Mouse (Mus musculus) gastrocnemius, adult 2 months (tissue): ENCODE measurements around the gene Alox12e. TPM values are rescaled to one million over a fixed set of nuclear protein-coding genes. Genes with fewer than 3 reads are reported as not detected.

Source experiments
- DNase-seq: peaks from one replicate; pipeline ENCODE4 v3.0.0; 2022
- H3K27ac ChIP-seq: fragments of 200-600 bp; 2 replicates; pipeline ENCODE4 v1.8.1; 2022; ENCODE audit warnings: mild to moderate bottlenecking
- H3K4me3 ChIP-seq: fragments of 200-600 bp; 2 replicates; pipeline ENCODE4 v1.8.1; 2022; ENCODE audit warnings: mild to moderate bottlenecking, moderate library complexity
- CTCF ChIP-seq: fragments of 200-600 bp; IDR thresholded peaks from 2 replicates; pipeline ENCODE4 v1.8.1; 2022; ENCODE audit warnings: antibody characterized with exemption, mild to moderate bottlenecking, moderate library complexity
- intact Hi-C: fragments of 180-260 bp; cut with DNase I; formaldehyde crosslinking; loops from one replicate; pipeline ENCODE4 v1.15.1; 2025
- total RNA-seq, 2 experiments: library from RNA; stranded (reverse); gene quantifications; 2 replicates each; pipeline ENCODE4 v1.2.3; 2021

The Alox12e gene
- total RNA-seq, 2 experiments from 2014 or later = not detected

- Histone ChIP-seq H3K27ac (no peak overlapping the region), H3K4me3 (no peak overlapping the region)
- peak; percentile 39 for DNase-seq
- intact Hi-C loops = loop anchor here (1.0 kb wide), 1 partner anchor 54 kb away; the partner anchor contains the start of gene Alox12
- TF ChIP-seq CTCF = peak; percentile 85
Observed at GRCm38 (mm10) chr11:70309341-70309740, 13.1 kb downstream of the Alox12e start.

- intact Hi-C loops = no loop called here
- peak; percentile 32 for TF ChIP-seq CTCF
- Histone ChIP-seq H3K4me3 (no peak overlapping the region), H3K27ac (no peak overlapping the region)
- DNase-seq = no peak
Observed at GRCm38 (mm10) chr11:70308296-70308695, 14.1 kb downstream of the Alox12e start.

DNA sequence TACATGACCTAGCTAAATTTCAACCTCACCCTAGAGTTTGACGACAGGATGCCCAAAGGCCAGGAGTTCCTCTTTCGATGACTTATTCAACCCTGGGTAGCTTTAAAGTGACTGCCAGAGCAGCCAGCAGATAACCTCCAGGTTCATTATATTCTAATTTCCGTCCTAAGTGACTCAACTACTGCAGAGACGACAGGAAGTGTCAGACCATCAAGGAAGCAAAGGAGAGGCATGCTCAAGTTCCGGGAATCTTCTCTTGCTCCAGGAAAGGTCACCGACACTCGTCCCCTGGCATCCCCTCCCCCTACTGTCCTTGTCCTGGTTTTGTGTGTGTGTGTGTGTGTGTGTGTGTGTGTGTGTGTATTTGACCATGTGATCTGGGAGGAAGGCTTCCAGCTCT is 16.3 kb downstream of the Alox12e start:
- TF ChIP-seq CTCF = no peak
- Histone ChIP-seq H3K4me3 (no peak overlapping the region), H3K27ac (no peak overlapping the region)
- no peak for DNase-seq
- intact Hi-C loops = no loop called here

DNA sequence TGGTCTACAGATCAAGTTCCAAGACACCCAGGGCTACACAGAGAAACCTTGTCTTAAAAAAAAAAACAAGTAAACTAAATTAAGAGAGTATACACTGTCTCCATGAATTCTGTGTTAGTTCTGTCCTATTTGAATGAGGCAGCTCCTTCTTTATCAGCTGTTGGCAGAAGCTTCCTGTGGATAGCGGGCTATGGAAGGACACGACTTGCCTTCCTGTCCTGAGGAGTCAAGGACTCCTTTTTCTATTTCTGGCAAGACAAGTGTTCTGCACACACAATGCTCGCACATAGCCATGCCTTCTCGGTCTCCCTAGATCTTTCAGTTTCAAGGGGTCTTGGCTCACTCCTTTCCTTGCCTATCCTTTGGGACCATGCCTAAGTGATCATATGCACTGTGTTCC is 20.1 kb downstream of the Alox12e start:
- no peak for TF ChIP-seq CTCF
- DNase-seq = no peak
- intact Hi-C loops = no loop called here
- no peak overlapping the region for H3K4me3 ChIP-seq
- H3K27ac ChIP-seq = no peak overlapping the region

- TF ChIP-seq CTCF = no peak
- DNase-seq = no peak
- Histone ChIP-seq H3K4me3 (peak overlapping the region; percentile 39), H3K27ac (peak overlapping the region; percentile 43; the same call in 1 of the 2 replicates)
- intact Hi-C loops = no loop called here
Observed at GRCm38 (mm10) chr11:70297836-70298454, 24.5 kb downstream of the Alox12e start.

DNA sequence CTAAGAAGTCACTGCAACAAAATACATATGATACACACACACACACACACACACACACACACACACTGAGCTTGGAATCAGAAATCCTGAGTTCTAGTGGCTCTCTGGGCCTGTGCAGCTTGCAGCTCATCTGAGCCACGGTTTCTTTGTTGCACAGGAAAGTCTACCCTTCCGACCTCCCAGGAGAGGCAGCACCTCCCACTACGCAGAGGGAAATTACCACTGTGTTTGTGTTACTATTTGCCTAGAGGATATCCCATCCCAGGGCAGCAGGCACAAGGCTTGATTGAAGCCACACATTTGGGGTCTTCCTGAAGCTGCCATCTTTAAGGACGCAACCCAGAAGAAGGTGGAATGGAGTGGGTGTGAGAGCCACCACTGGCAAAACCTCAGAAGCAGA is 25.0 kb downstream of the Alox12e start:
- DNase-seq = no peak
- Histone ChIP-seq H3K27ac (peak overlapping the region; percentile 43; the same call in 1 of the 2 replicates), H3K4me3 (peak overlapping the region; percentile 39)
- intact Hi-C loops = no loop called here
- no peak for TF ChIP-seq CTCF

- intact Hi-C loops = no loop called here
- Histone ChIP-seq H3K4me3 (no peak overlapping the region), H3K27ac (no peak overlapping the region)
- TF ChIP-seq CTCF = no peak
- DNase-seq = no peak
Observed at GRCm38 (mm10) chr11:70293881-70294280, 28.5 kb downstream of the Alox12e start.

- H3K27ac ChIP-seq = no peak overlapping the region
- intact Hi-C loops = no loop called here
- no peak for TF ChIP-seq CTCF
- no peak for DNase-seq
- H3K4me3 ChIP-seq = no peak overlapping the region
Observed at GRCm38 (mm10) chr11:70291235-70291634, 31.2 kb downstream of the Alox12e start.

DNA sequence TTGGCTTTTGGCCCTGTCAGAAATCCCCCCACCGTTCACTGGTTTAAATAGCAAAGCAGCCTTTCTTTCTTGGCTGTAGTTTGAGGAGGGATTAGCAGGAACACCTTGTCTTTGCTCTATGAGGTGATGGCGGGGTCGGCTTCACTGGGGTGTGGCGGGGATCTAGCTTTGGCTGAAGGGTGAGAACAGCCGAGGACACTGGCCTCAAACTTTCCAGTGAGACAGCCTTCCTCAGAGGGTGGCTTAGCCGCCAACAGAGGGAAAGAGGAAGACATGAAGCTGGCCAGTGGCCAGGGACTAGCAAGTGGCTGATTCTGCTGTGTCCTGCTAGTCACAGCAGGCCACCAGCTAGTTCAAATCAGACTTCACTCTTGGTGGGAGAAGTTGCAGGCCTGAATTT is 33.2 kb downstream of the Alox12e start:
- H3K4me3 ChIP-seq = no peak overlapping the region
- peak overlapping the region; percentile 35 for H3K27ac ChIP-seq
- peak; percentile 65 for DNase-seq
- intact Hi-C loops = no loop called here
- no peak for TF ChIP-seq CTCF

DNA sequence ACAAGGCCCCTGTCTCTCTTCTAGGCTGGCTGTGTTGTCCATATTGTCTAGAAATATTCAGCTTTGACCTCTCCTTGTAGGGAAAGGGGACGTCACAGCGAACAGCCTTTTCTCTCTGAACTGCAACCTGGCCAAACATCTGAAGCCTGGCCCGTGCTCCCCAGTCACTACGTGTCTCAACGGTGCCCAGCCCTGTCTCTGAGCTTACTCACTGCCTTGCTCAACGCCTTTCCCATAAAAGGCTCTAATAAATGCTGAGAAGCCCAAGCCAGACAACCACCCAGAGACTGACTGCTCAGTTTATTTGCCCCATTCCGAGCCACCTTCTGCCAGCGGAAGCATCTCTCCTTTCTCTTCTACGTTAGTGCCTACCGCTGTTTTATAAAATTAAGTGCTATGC is 34.3 kb downstream of the Alox12e start:
- Histone ChIP-seq H3K4me3 (no peak overlapping the region), H3K27ac (0 out of 2 replicates have a peak overlapping the region, but pooled peaks have one; percentile 31)
- intact Hi-C loops = no loop called here
- no peak for TF ChIP-seq CTCF
- DNase-seq = no peak

- H3K27ac ChIP-seq = peak overlapping the region; percentile 62
- no peak for DNase-seq
- intact Hi-C loops = no loop called here
- TF ChIP-seq CTCF = no peak
- no peak overlapping the region for H3K4me3 ChIP-seq
Observed at GRCm38 (mm10) chr11:70285686-70286085, 36.7 kb downstream of the Alox12e start.

GRCm38 (mm10) chr11:70284757-70285156 is 37.7 kb downstream of the Alox12e start:
- peak overlapping the region; percentile 62 for H3K27ac ChIP-seq
- TF ChIP-seq CTCF = no peak
- intact Hi-C loops = no loop called here
- DNase-seq = no peak
- H3K4me3 ChIP-seq = no peak overlapping the region

GRCm38 (mm10) chr11:70283666-70284065 is 38.8 kb downstream of the Alox12e start:
- Histone ChIP-seq H3K4me3 (no peak overlapping the region), H3K27ac (peak overlapping the region; percentile 39)
- TF ChIP-seq CTCF = no peak
- DNase-seq = no peak
- intact Hi-C loops = no loop called here

DNA sequence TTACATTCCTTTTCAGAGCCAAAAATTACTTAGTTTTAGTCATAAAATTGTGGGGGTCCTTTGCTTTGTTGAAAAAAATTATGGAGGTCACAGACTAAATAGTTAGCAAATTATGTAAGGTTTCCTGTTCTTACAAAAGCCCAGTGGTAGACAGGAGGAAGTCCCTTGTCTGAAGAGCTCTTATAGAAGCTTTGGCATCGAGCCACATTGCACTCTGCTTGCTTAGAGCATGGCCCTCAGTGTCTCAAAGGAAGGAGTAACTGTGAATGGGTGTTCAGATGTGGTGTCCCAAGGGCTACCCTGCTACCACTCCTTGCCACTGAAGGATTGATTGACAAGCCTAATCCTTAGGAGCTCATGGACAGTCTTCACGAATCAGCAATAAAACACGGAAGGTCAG is 42.0 kb downstream of the Alox12e start:
- no peak overlapping the region for H3K4me3 ChIP-seq
- no peak overlapping the region for H3K27ac ChIP-seq
- DNase-seq = no peak
- intact Hi-C loops = no loop called here
- no peak for TF ChIP-seq CTCF
